Mouse (Mus musculus): ENCODE results near the gene Erp27. TPM values are rescaled to one million over a fixed set of nuclear protein-coding genes. Genes with fewer than 3 reads are reported as not detected.
"Not testable (repeated sequence)": the region's sequence is repeated elsewhere in the genome, so short reads cannot be mapped to it uniquely, and the experiment has no call there.

The Erp27 gene
- total RNA-seq, 2 experiments from 2014 or later, result 0.15 to 0.27 TPM

- no peak for DNase-seq
Measured at GRCm38 (mm10) chr6:136906937-136907293, 15.1 kb downstream of the Erp27 start.

- DNase-seq, result no peak
Measured at GRCm38 (mm10) chr6:136906283-136906936, 15.6 kb downstream of the Erp27 start.

- no peak for DNase-seq
Measured at GRCm38 (mm10) chr6:136903885-136904470, 18.0 kb downstream of the Erp27 start.

GRCm38 (mm10) chr6:136902527-136902926 lies 19.5 kb downstream of the Erp27 start:
- DNase-seq, result no peak

GRCm38 (mm10) chr6:136901010-136901409 lies 21.0 kb downstream of the Erp27 start:
- DNase-seq, result no peak

- DNase-seq, result no peak
Measured at GRCm38 (mm10) chr6:136900369-136901009, 21.5 kb downstream of the Erp27 start.

GRCm38 (mm10) chr6:136898954-136899353 lies 23.0 kb downstream of the Erp27 start:
- no peak for DNase-seq

- no peak for DNase-seq
Measured at GRCm38 (mm10) chr6:136898222-136898621, 23.8 kb downstream of the Erp27 start.

- no peak for DNase-seq
Measured at GRCm38 (mm10) chr6:136897789-136898188, 24.2 kb downstream of the Erp27 start.

GRCm38 (mm10) chr6:136894532-136895339 lies 27.2 kb downstream of the Erp27 start:
- no peak for DNase-seq

GRCm38 (mm10) chr6:136892002-136892401 lies 30.0 kb downstream of the Erp27 start:
- no peak for DNase-seq

GRCm38 (mm10) chr6:136889554-136889953 lies 32.4 kb downstream of the Erp27 start:
- DNase-seq, result no peak

GRCm38 (mm10) chr6:136889067-136889466 lies 32.9 kb downstream of the Erp27 start:
- DNase-seq, result peak; percentile 20

GRCm38 (mm10) chr6:136887854-136888253 lies 34.1 kb downstream of the Erp27 start:
- DNase-seq, result peak; percentile 66

- DNase-seq, result not testable (repeated sequence)
Measured at GRCm38 (mm10) chr6:136884766-136885165, 37.2 kb downstream of the Erp27 start.

GRCm38 (mm10) chr6:136883961-136884360 lies 38.0 kb downstream of the Erp27 start:
- no peak for DNase-seq

- no peak for DNase-seq
Measured at GRCm38 (mm10) chr6:136883431-136883915, 38.5 kb downstream of the Erp27 start.

GRCm38 (mm10) chr6:136881678-136882077 lies 40.3 kb downstream of the Erp27 start:
- DNase-seq, result no peak

GRCm38 (mm10) chr6:136875670-136876069 lies 46.3 kb downstream of the Erp27 start, which contains the start of gene Mgp:
Mgp (minus strand) TSS chr6:136875823.
- DNase-seq, result peak; percentile 18

GRCm38 (mm10) chr6:136874599-136874998 lies 47.4 kb downstream of the Erp27 start:
- DNase-seq, result peak; percentile 34

- DNase-seq, result no peak
Measured at GRCm38 (mm10) chr6:136868921-136869320, 53.1 kb downstream of the Erp27 start.

- no peak for DNase-seq
Measured at GRCm38 (mm10) chr6:136866150-136866549, 55.8 kb downstream of the Erp27 start.

- DNase-seq, result no peak
Measured at GRCm38 (mm10) chr6:136865360-136865759, 56.6 kb downstream of the Erp27 start.

Data from adrenal gland, postnatal 10 days (tissue).